Mouse (Mus musculus): Measurements from ENCODE around the gene Inpp4a.

GRCm38 (mm10) chr1:37329831-37330230, 30.2 kb downstream of the Inpp4a start:
- TF ChIP-seq CTCF (IDR thresholded peaks at IDR 0.05; ENCODE audit: borderline replicate concordance, insufficient read depth, low read length) (no peak), POLR2A (IDR thresholded peaks at IDR 0.05; ENCODE audit: low read depth, low read length) (no peak)

Measured in embryonic fibroblast, embryonic 13.5 days (primary cell).